22 mouse cellular contexts compared by ENCODE assay signal in the genomic region with DNA sequence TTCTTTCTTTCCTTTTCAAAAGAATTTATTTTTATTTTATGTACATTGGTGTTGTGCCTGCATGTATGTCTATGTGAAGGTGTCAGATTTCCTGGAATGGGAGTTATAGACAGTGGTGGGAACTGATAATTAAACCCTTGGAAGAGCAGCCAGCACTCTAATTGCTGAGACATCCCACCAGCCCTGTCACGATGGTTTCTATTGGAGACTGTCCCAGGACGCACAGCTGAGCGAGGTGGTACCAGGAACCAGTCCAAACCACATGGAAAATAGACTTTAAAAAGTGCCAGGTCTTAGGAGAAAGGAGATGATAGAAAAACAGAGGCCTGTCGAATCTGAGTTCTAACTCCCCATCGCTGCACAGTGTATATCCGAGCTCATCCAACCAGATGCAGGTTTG. TPM values are rescaled to one million over a fixed set of nuclear protein-coding genes. Genes with fewer than 3 reads are reported as not detected.
DNase-seq lines count a peak whose midpoint lies in the region; ATAC-seq and TF ChIP-seq lines count a peak whose summit lies in the region.
"Had no signal": no experiment of that assay in that cellular context is flagged by ENCODE, and none has a peak within 500 bp of the region (broad histone marks: within the 10 kb centered on the region; RNA-seq: fewer than 3 reads in every experiment).

No protein-coding gene starts in this region.

- H3K27me3 ChIP-seq in forebrain, embryonic 14.5 days (replicated peaks; ENCODE audit: control insufficient read depth, insufficient read depth, low read length) = peaks cover 8% of the 10 kb centered on the region; the same call in 1 of the 2 replicates
- H3K27me3 ChIP-seq in forebrain, embryonic 12.5 days = peaks cover 19% of the 10 kb centered on the region
- no peaks in the 10 kb centered on the region for H3K27me3 ChIP-seq in myocyte (ENCODE audit: control insufficient read depth, insufficient read depth, insufficient read length)

- no peak overlapping the region for H3ac ChIP-seq in myocyte (ENCODE audit: control insufficient read depth, insufficient read length)

- no peaks in the 10 kb centered on the region for H3K9me3 ChIP-seq in forebrain, embryonic 14.5 days (replicated peaks; ENCODE audit: control insufficient read depth, low read length)
- no peaks in the 10 kb centered on the region for H3K9me3 ChIP-seq in forebrain, embryonic 12.5 days
- H3K9me3 ChIP-seq: embryonic facial prominence, embryonic 13.5 days; forebrain, embryonic 10.5 days; heart, embryonic 12.5 days; hindbrain, embryonic 15.5 days had no signal

- no peak overlapping the region for H3K4me3 ChIP-seq in forebrain, embryonic 14.5 days (ENCODE audit: low read depth, low read length)
- no peak overlapping the region for H3K4me3 ChIP-seq in forebrain, embryonic 12.5 days (replicated peaks)
- H3K4me3 ChIP-seq in myocyte = no peak overlapping the region
- H3K4me3 ChIP-seq: embryonic facial prominence, embryonic 13.5 days; forebrain, embryonic 10.5 days; gastrocnemius, adult 2 months; heart, embryonic 12.5 days; hindbrain, embryonic 15.5 days had no signal

- H3K4me2 ChIP-seq in forebrain, embryonic 14.5 days (ENCODE audit: low read length) = no peak overlapping the region
- H3K4me2 ChIP-seq in forebrain, embryonic 12.5 days = no peak overlapping the region
- H3K4me2 ChIP-seq in myocyte (ENCODE audit: low read depth) = peak overlapping the region; percentile 43
- H3K4me2 ChIP-seq: embryonic facial prominence, embryonic 13.5 days; heart, embryonic 12.5 days; hindbrain, embryonic 15.5 days had no signal

- H3K36me3 ChIP-seq in forebrain, embryonic 14.5 days (ENCODE audit: control insufficient read depth, insufficient read depth, low read length) = no peaks in the 10 kb centered on the region
- H3K36me3 ChIP-seq in forebrain, embryonic 12.5 days (replicated peaks) = no peaks in the 10 kb centered on the region
- no peaks in the 10 kb centered on the region for H3K36me3 ChIP-seq in myocyte (ENCODE audit: control insufficient read depth, insufficient read depth)
- H3K36me3 ChIP-seq: embryonic facial prominence, embryonic 13.5 days; forebrain, embryonic 10.5 days; heart, embryonic 12.5 days; hindbrain, embryonic 15.5 days had no signal

- no peak for TF ChIP-seq POLR2A in myocyte (IDR thresholded peaks at IDR 0.05; ENCODE audit: insufficient read length, low read depth)

- H3K9ac ChIP-seq in forebrain, embryonic 14.5 days (ENCODE audit: low read length) = no peak overlapping the region
- H3K9ac ChIP-seq in forebrain, embryonic 12.5 days = no peak overlapping the region
- H3K9ac ChIP-seq: embryonic facial prominence, embryonic 13.5 days; heart, embryonic 12.5 days; hindbrain, embryonic 15.5 days had no signal

- peak; percentile 54 for DNase-seq in forebrain, embryonic 14.5 days (ENCODE audit: low spot score)
- DNase-seq in layer of hippocampus, adult 18-20 months (ENCODE audit: low spot score in 2 of 2) = peak; percentile 33 to 61
- DNase-seq in layer of hippocampus, postnatal 10 days (ENCODE audit: low spot score in 2 of 2) = no peak
- peak; percentile 61 for DNase-seq in NIH3T3 (ENCODE audit: low read depth)
- DNase-seq in embryo, embryonic 10.5 days (ENCODE audit: low spot score) = no peak
- DNase-seq: adrenal gland, adult 2 months; adrenal gland, postnatal 25 days; cerebellum, adult 11 months; cerebellum, adult 8-10 months; cerebellum, postnatal 14 days; gastrocnemius, adult 2 months; gastrocnemius, postnatal 25 days; heart, postnatal 36 days had no signal

- no peaks in the 10 kb centered on the region for H3K79me2 ChIP-seq in myocyte (ENCODE audit: control insufficient read depth, insufficient read depth)

- no peak for ATAC-seq in forebrain, embryonic 14.5 days
- ATAC-seq in forebrain, embryonic 12.5 days (ENCODE audit: low FRiP score) = no peak
- ATAC-seq: intestine, postnatal 0 days had no signal

- no peaks in the 10 kb centered on the region for H3K4me1 ChIP-seq in forebrain, embryonic 14.5 days (ENCODE audit: control insufficient read depth, insufficient read depth, low read length)
- H3K4me1 ChIP-seq in forebrain, embryonic 12.5 days = peaks cover 2% of the 10 kb centered on the region

- WGBS in forebrain, embryonic 14.5 days = 66% methylated on average over 6 of the region's 6 CpGs
- 84% methylated on average over 6 of the region's 6 CpGs for WGBS in forebrain, embryonic 12.5 days

- no peak overlapping the region for H3K27ac ChIP-seq in forebrain, embryonic 14.5 days (ENCODE audit: low read depth, low read length)
- H3K27ac ChIP-seq in forebrain, embryonic 12.5 days = no peak overlapping the region
- H3K27ac ChIP-seq: embryonic facial prominence, embryonic 13.5 days; forebrain, embryonic 10.5 days; gastrocnemius, adult 2 months; hindbrain, embryonic 15.5 days had no signal

TF ChIP-seq in myocyte, 11 proteins besides CTCF, POLR2A, EP300 and RAD21:
- no peak for TF ChIP-seq USF1 (IDR thresholded peaks at IDR 0.05; ENCODE audit: low read depth)
- TF ChIP-seq TCF12 (IDR thresholded peaks at IDR 0.05; ENCODE audit: insufficient read depth, poor library complexity, severe bottlenecking) = no peak
- TF ChIP-seq E2F4 (IDR thresholded peaks at IDR 0.05; ENCODE audit: insufficient read depth) = no peak
- no peak for TF ChIP-seq MAX (IDR thresholded peaks at IDR 0.05; ENCODE audit: low read depth)
- TF ChIP-seq CEBPB (IDR thresholded peaks at IDR 0.05; ENCODE audit: insufficient read depth, poor library complexity, severe bottlenecking) = no peak
- TF ChIP-seq MYOG (IDR thresholded peaks at IDR 0.05; ENCODE audit: control insufficient read depth in 1 of 3, insufficient read depth in 1 of 3, insufficient read length in 2 of 3, low read depth in 2 of 3) = no peak
- no peak for TF ChIP-seq REST (IDR thresholded peaks at IDR 0.05; ENCODE audit: insufficient read depth, insufficient read length)
- TF ChIP-seq MYOD1 (IDR thresholded peaks at IDR 0.05; ENCODE audit: control insufficient read depth in 1 of 3, insufficient read length in 2 of 3, low read depth in 2 of 3) = no peak
- no peak for TF ChIP-seq POLR2AphosphoS2 (IDR thresholded peaks at IDR 0.05; ENCODE audit: insufficient read length, low read depth)
- TF ChIP-seq SRF (IDR thresholded peaks at IDR 0.05; ENCODE audit: control insufficient read depth, insufficient read length, low read depth) = no peak
- no peak for TF ChIP-seq TCF3 (IDR thresholded peaks at IDR 0.05; ENCODE audit: insufficient read length, low read depth)

RNA-seq across cellular contexts. Expression of gene P2rx5, which starts 5.2 kb away (rescaled TPM):
- 0.78 and 0.93 TPM in 2 replicates for polyA plus RNA-seq in forebrain, embryonic 14.5 days (2014; fragmentation: Nextera tagmentation; extraction: Ambion mirVana)
- 0.27 and 0.42 TPM in 2 replicates for polyA plus RNA-seq in forebrain, embryonic 12.5 days (2016; fragmentation: Nextera tagmentation; extraction: Ambion mirVana)
- 1 to 10 TPM; 1.4 to 2.5 TPM for total RNA-seq in layer of hippocampus, adult 18-20 months (2021)
- total RNA-seq in layer of hippocampus, postnatal 10 days (2021) = 1 to 10 TPM; 1.5 to 1.7 TPM
- 3.5 TPM for polyA plus RNA-seq in myocyte (2012; fragmentation: generic; extraction: Trizol)
- total RNA-seq: common myeloid progenitor, adult 5-6 weeks; granulocyte monocyte progenitor cell, adult 5-6 weeks had no signal

RNA-seq across cellular contexts. Expression of gene Haspin, which starts 17.0 kb away (rescaled TPM):
- polyA plus RNA-seq in forebrain, embryonic 14.5 days (2014; fragmentation: Nextera tagmentation; extraction: Ambion mirVana) = 6.5 and 6.6 TPM in 2 replicates
- 18.5 and 19.1 TPM in 2 replicates for polyA plus RNA-seq in forebrain, embryonic 12.5 days (2016; fragmentation: Nextera tagmentation; extraction: Ambion mirVana)
- total RNA-seq in layer of hippocampus, adult 18-20 months (2021) = under 1 TPM; 0.10 to 0.15 TPM
- total RNA-seq in layer of hippocampus, postnatal 10 days (2021) = 1 to 10 TPM; 1.2 to 1.7 TPM
- polyA plus RNA-seq in myocyte (2012; fragmentation: generic; extraction: Trizol) = 3.3 TPM

RNA-seq across cellular contexts. Expression of gene Emc6, which starts 21.8 kb away (rescaled TPM):
- 140 and 163 TPM in 2 replicates for polyA plus RNA-seq in forebrain, embryonic 14.5 days (2014; fragmentation: Nextera tagmentation; extraction: Ambion mirVana)
- 123 and 129 TPM in 2 replicates for polyA plus RNA-seq in forebrain, embryonic 12.5 days (2016; fragmentation: Nextera tagmentation; extraction: Ambion mirVana)
- 10 to 100 TPM; 51.6 to 52.4 TPM for total RNA-seq in layer of hippocampus, adult 18-20 months (2021)
- total RNA-seq in layer of hippocampus, postnatal 10 days (2021) = 10 to 100 TPM; 69.1 to 79.6 TPM
- 68.2 TPM for polyA plus RNA-seq in myocyte (2012; fragmentation: generic; extraction: Trizol)

RNA-seq across cellular contexts. Expression of gene Tax1bp3, which starts 21.8 kb away (rescaled TPM):
- polyA plus RNA-seq in forebrain, embryonic 14.5 days (2014; fragmentation: Nextera tagmentation; extraction: Ambion mirVana) = 193 and 203 TPM in 2 replicates
- 158 and 163 TPM in 2 replicates for polyA plus RNA-seq in forebrain, embryonic 12.5 days (2016; fragmentation: Nextera tagmentation; extraction: Ambion mirVana)
- 1 to 10 TPM; 8.6 to 8.7 TPM for total RNA-seq in layer of hippocampus, adult 18-20 months (2021)
- 10 to 100 TPM; 21.5 to 23.9 TPM for total RNA-seq in layer of hippocampus, postnatal 10 days (2021)
- polyA plus RNA-seq in myocyte (2012; fragmentation: generic; extraction: Trizol) = 85.2 TPM

RNA-seq across cellular contexts. Expression of gene Ctns, which starts 43.8 kb away (rescaled TPM):
- polyA plus RNA-seq in forebrain, embryonic 14.5 days (2014; fragmentation: Nextera tagmentation; extraction: Ambion mirVana) = 17.6 and 19.7 TPM in 2 replicates
- polyA plus RNA-seq in forebrain, embryonic 12.5 days (2016; fragmentation: Nextera tagmentation; extraction: Ambion mirVana) = 19.0 and 19.2 TPM in 2 replicates
- 10 to 100 TPM; 21.1 to 22.1 TPM for total RNA-seq in layer of hippocampus, adult 18-20 months (2021)
- 10 to 100 TPM; 18.3 to 18.6 TPM for total RNA-seq in layer of hippocampus, postnatal 10 days (2021)
- polyA plus RNA-seq in myocyte (2012; fragmentation: generic; extraction: Trizol) = 11.6 TPM

Comparison
In these comparisons a context has a peak if more than half of its experiments do, and no peak if none do; other contexts are left out.
1. DNase-seq: peak in forebrain, embryonic 14.5 days (single experiment), layer of hippocampus, adult 18-20 months (2 of 2) and NIH3T3 (single experiment); none in layer of hippocampus, postnatal 10 days (0 of 2) and embryo, embryonic 10.5 days (single experiment).